Mouse (Mus musculus): ENCODE measurements around the gene Unc5cl. TPM values are rescaled to one million over a fixed set of nuclear protein-coding genes. Genes with fewer than 3 reads are reported as not detected.
A peak's percentile ranks its signal among the peaks of the same experiment; 100 is the strongest.

Gene Unc5cl
- polyA plus RNA-seq (2015; fragmentation: Nextera tagmentation; extraction: Ambion mirVana) = 0.23 and 0.24 TPM in 2 replicates

GRCm38 (mm10) chr17:48454688-48455087 lies at the start of gene Unc5cl:
Gene Unc5cl (plus strand): TSS chr17:48454901.
- 53% methylated on average over 11 of the region's 11 CpGs for WGBS
- H3K4me2 ChIP-seq = peak within 1 kb of the TSS; percentile 47
- no peak for ATAC-seq (ENCODE audit: extremely low read depth, insufficient number of reproducible peaks, low FRiP score, low TSS enrichment)
- no peaks in the 10 kb centered on the region for H3K9me3 ChIP-seq
- peak within 1 kb of the TSS; percentile 19 for H3K9ac ChIP-seq
- H3K4me1 ChIP-seq = peaks cover 9% of the 10 kb centered on the region
- H3K36me3 ChIP-seq = no peaks in the 10 kb centered on the region
- peak within 1 kb of the TSS; percentile 20 for H3K4me3 ChIP-seq
- H3K27me3 ChIP-seq (replicated peaks) = no peaks in the 10 kb centered on the region
- no peak within 1 kb of the TSS for H3K27ac ChIP-seq (replicated peaks)

- ATAC-seq (ENCODE audit: extremely low read depth, insufficient number of reproducible peaks, low FRiP score, low TSS enrichment) = no peak
- Histone ChIP-seq H3K4me2 (peak overlapping the region; percentile 85), H3K9ac (peak overlapping the region; percentile 99; the same call in 1 of the 2 replicates), H3K4me1 (peaks cover 46% of the 10 kb centered on the region), H3K4me3 (peak overlapping the region; percentile 91), H3K27me3 (replicated peaks) (no peaks in the 10 kb centered on the region), H3K27ac (replicated peaks) (peak overlapping the region; percentile 100; the same call in 1 of the 2 replicates), H3K36me3 (peaks cover 11% of the 10 kb centered on the region; the same call in 1 of the 2 replicates), H3K9me3 (no peaks in the 10 kb centered on the region)
- WGBS = 48% methylated on average over 4 of the region's 4 CpGs
These were observed 47.5 kb upstream of the Unc5cl start for GRCm38 (mm10) chr17:48407154-48407553.

GRCm38 (mm10) chr17:48407910-48408525 lies 46.7 kb upstream of the Unc5cl start:
- ATAC-seq (ENCODE audit: extremely low read depth, insufficient number of reproducible peaks, low FRiP score, low TSS enrichment) = no peak
- peak overlapping the region; percentile 100 for H3K27ac ChIP-seq (replicated peaks)
- peaks cover 47% of the 10 kb centered on the region for H3K4me1 ChIP-seq
- no peaks in the 10 kb centered on the region for H3K9me3 ChIP-seq
- H3K36me3 ChIP-seq = peaks cover 18% of the 10 kb centered on the region
- 7% methylated on average over 8 of the region's 8 CpGs for WGBS
- H3K27me3 ChIP-seq (replicated peaks) = no peaks in the 10 kb centered on the region
- peak overlapping the region; percentile 99 for H3K9ac ChIP-seq
- peak overlapping the region; percentile 91 for H3K4me3 ChIP-seq
- peak overlapping the region; percentile 85 for H3K4me2 ChIP-seq

GRCm38 (mm10) chr17:48408526-48409291 lies 46.0 kb upstream of the Unc5cl start:
- Histone ChIP-seq H3K4me2 (peak overlapping the region; percentile 85), H3K27me3 (replicated peaks) (no peaks in the 10 kb centered on the region), H3K9ac (peak overlapping the region; percentile 99), H3K4me3 (peak overlapping the region; percentile 91), H3K27ac (replicated peaks) (peak overlapping the region; percentile 100), H3K4me1 (peaks cover 47% of the 10 kb centered on the region), H3K9me3 (no peaks in the 10 kb centered on the region), H3K36me3 (peaks cover 22% of the 10 kb centered on the region)
- peak; percentile 12 for ATAC-seq (ENCODE audit: extremely low read depth, insufficient number of reproducible peaks, low FRiP score, low TSS enrichment)
- WGBS = 0% methylated on average over 46 of the region's 47 CpGs

- Histone ChIP-seq H3K4me3 (peak within 1 kb of the TSS; percentile 91), H3K9me3 (no peaks in the 10 kb centered on the region), H3K4me2 (peak within 1 kb of the TSS; percentile 90), H3K36me3 (peaks cover 29% of the 10 kb centered on the region), H3K4me1 (peaks cover 43% of the 10 kb centered on the region), H3K9ac (peak within 1 kb of the TSS; percentile 99), H3K27me3 (replicated peaks) (no peaks in the 10 kb centered on the region), H3K27ac (replicated peaks) (peak within 1 kb of the TSS; percentile 100)
- WGBS = under 1% methylated on average over 82 of the region's 84 CpGs
- ATAC-seq (ENCODE audit: extremely low read depth, insufficient number of reproducible peaks, low FRiP score, low TSS enrichment) = peak; percentile 92
These were observed 45.1 kb upstream of the Unc5cl start, which contains the start of the genes Nfya and Oard1 for GRCm38 (mm10) chr17:48409380-48410298. Gene Nfya (minus strand): TSS chr17:48409906. Gene Oard1 (plus strand): TSS chr17:48410014.

- no peaks in the 10 kb centered on the region for H3K9me3 ChIP-seq
- H3K4me3 ChIP-seq = peak overlapping the region; percentile 91
- peak overlapping the region; percentile 87 for H3K9ac ChIP-seq
- H3K4me1 ChIP-seq = peaks cover 43% of the 10 kb centered on the region
- under 1% methylated on average over 13 of the region's 13 CpGs for WGBS
- H3K27ac ChIP-seq (replicated peaks) = peak overlapping the region; percentile 99
- peak overlapping the region; percentile 90 for H3K4me2 ChIP-seq
- H3K36me3 ChIP-seq = peaks cover 36% of the 10 kb centered on the region
- no peaks in the 10 kb centered on the region for H3K27me3 ChIP-seq (replicated peaks)
- ATAC-seq (ENCODE audit: extremely low read depth, insufficient number of reproducible peaks, low FRiP score, low TSS enrichment) = 0 out of 2 replicates have a peak, but pooled peaks have one; percentile 1
These were observed 44.4 kb upstream of the Unc5cl start for GRCm38 (mm10) chr17:48410299-48410785.

GRCm38 (mm10) chr17:48411241-48411640 lies 43.5 kb upstream of the Unc5cl start:
- no peaks in the 10 kb centered on the region for H3K9me3 ChIP-seq
- H3K36me3 ChIP-seq = peaks cover 45% of the 10 kb centered on the region
- peak overlapping the region; percentile 87 for H3K9ac ChIP-seq
- peak overlapping the region; percentile 99 for H3K27ac ChIP-seq (replicated peaks)
- ATAC-seq (ENCODE audit: extremely low read depth, insufficient number of reproducible peaks, low FRiP score, low TSS enrichment) = no peak
- H3K4me1 ChIP-seq = peaks cover 38% of the 10 kb centered on the region
- H3K4me2 ChIP-seq = peak overlapping the region; percentile 90
- H3K4me3 ChIP-seq = peak overlapping the region; percentile 91
- no peaks in the 10 kb centered on the region for H3K27me3 ChIP-seq (replicated peaks)
- 53% methylated on average over 8 of the region's 8 CpGs for WGBS

GRCm38 (mm10) chr17:48416011-48416410 lies 38.7 kb upstream of the Unc5cl start:
- Histone ChIP-seq H3K4me2 (no peak overlapping the region), H3K27me3 (replicated peaks) (no peaks in the 10 kb centered on the region), H3K4me3 (no peak overlapping the region), H3K9ac (no peak overlapping the region), H3K27ac (replicated peaks) (peak overlapping the region; percentile 55), H3K9me3 (no peaks in the 10 kb centered on the region), H3K4me1 (peaks cover 33% of the 10 kb centered on the region), H3K36me3 (peaks cover 88% of the 10 kb centered on the region)
- no peak for ATAC-seq (ENCODE audit: extremely low read depth, insufficient number of reproducible peaks, low FRiP score, low TSS enrichment)
- 67% methylated on average over 7 of the region's 7 CpGs for WGBS

GRCm38 (mm10) chr17:48416425-48417195 lies 38.1 kb upstream of the Unc5cl start:
- ATAC-seq (ENCODE audit: extremely low read depth, insufficient number of reproducible peaks, low FRiP score, low TSS enrichment) = no peak
- Histone ChIP-seq H3K27me3 (replicated peaks) (no peaks in the 10 kb centered on the region), H3K4me1 (peaks cover 27% of the 10 kb centered on the region), H3K4me3 (no peak overlapping the region), H3K36me3 (peaks cover 94% of the 10 kb centered on the region), H3K9me3 (no peaks in the 10 kb centered on the region), H3K9ac (no peak overlapping the region), H3K4me2 (no peak overlapping the region), H3K27ac (replicated peaks) (peak overlapping the region; percentile 55)
- 80% methylated on average over 14 of the region's 14 CpGs for WGBS

GRCm38 (mm10) chr17:48417521-48417920 lies 37.2 kb upstream of the Unc5cl start:
- Histone ChIP-seq H3K4me2 (no peak overlapping the region), H3K4me3 (no peak overlapping the region), H3K36me3 (peaks cover 96% of the 10 kb centered on the region), H3K9ac (no peak overlapping the region; the same call in 1 of the 2 replicates), H3K9me3 (no peaks in the 10 kb centered on the region), H3K27ac (replicated peaks) (peak overlapping the region; percentile 57), H3K4me1 (peaks cover 21% of the 10 kb centered on the region), H3K27me3 (replicated peaks) (no peaks in the 10 kb centered on the region)
- WGBS = 62% methylated on average over 6 of the region's 6 CpGs
- no peak for ATAC-seq (ENCODE audit: extremely low read depth, insufficient number of reproducible peaks, low FRiP score, low TSS enrichment)
